Comparison of ENCODE assay signal across 17 mouse cellular contexts in the genomic region with DNA sequence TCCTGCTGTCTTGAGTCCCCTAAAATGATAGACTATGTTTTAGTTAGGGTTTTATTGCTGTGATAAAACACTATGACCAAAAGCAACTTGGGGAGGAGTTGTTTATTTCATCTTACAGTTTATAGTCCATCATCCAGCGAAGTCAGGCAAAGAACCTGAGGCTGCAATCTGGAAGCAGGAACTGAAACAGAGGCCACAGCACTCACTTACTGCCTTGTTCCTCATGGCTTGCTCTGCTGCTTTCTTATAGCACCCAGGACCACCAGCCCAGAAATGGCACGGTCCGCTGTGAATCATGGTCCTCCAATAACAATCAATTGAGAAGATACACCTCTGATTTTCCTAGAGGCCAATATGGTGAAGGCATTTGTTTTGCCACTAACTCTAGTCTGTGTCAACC.
"Had no signal": no experiment of that assay in that cellular context is flagged by ENCODE, and none has a peak within 500 bp of the region (broad histone marks: within the 10 kb centered on the region; RNA-seq: fewer than 3 reads in every experiment).

No protein-coding gene starts in this region.

- DNase-seq: lung, adult 2 months; lung, postnatal 14 days; retina, postnatal 1 day; right cerebral cortex, adult 18-20 months; thymus, adult 18-20 months; thymus, postnatal 25 days; thymus, postnatal 4 days had no signal

- H3K9me3 ChIP-seq: limb, embryonic 15.5 days; liver, embryonic 12.5 days; lung, embryonic 15.5 days; midbrain, embryonic 13.5 days; midbrain, embryonic 15.5 days; neural tube, embryonic 12.5 days had no signal

- H3K36me3 ChIP-seq: limb, embryonic 15.5 days; liver, embryonic 12.5 days; lung, embryonic 15.5 days; midbrain, embryonic 13.5 days; midbrain, embryonic 15.5 days; neural tube, embryonic 12.5 days had no signal

- H3K4me1 ChIP-seq: limb, embryonic 15.5 days; liver, embryonic 12.5 days; lung, embryonic 15.5 days; megakaryocyte, embryonic 14.5 days; midbrain, embryonic 13.5 days; midbrain, embryonic 15.5 days; neural tube, embryonic 12.5 days had no signal

- H3K4me3 ChIP-seq: limb, embryonic 15.5 days; liver, embryonic 12.5 days; lung, embryonic 15.5 days; megakaryocyte, embryonic 14.5 days; midbrain, embryonic 13.5 days; midbrain, embryonic 15.5 days; neural tube, embryonic 12.5 days had no signal

- H3K27me3 ChIP-seq: limb, embryonic 15.5 days; liver, embryonic 12.5 days; lung, embryonic 15.5 days; megakaryocyte, embryonic 14.5 days; midbrain, embryonic 13.5 days; midbrain, embryonic 15.5 days; neural tube, embryonic 12.5 days had no signal

- H3K4me2 ChIP-seq: limb, embryonic 15.5 days; liver, embryonic 12.5 days; lung, embryonic 15.5 days; midbrain, embryonic 11.5 days; midbrain, embryonic 13.5 days; midbrain, embryonic 15.5 days; neural tube, embryonic 12.5 days had no signal

- H3K9ac ChIP-seq: limb, embryonic 15.5 days; liver, embryonic 12.5 days; liver, embryonic 14.5 days; lung, embryonic 15.5 days; midbrain, embryonic 13.5 days; midbrain, embryonic 15.5 days; neural tube, embryonic 12.5 days had no signal

- H3K27ac ChIP-seq: limb, embryonic 15.5 days; liver, embryonic 12.5 days; liver, embryonic 14.5 days; lung, embryonic 15.5 days; macrophage; midbrain, embryonic 13.5 days; midbrain, embryonic 15.5 days; neural tube, embryonic 12.5 days had no signal
